In the genomic region with DNA sequence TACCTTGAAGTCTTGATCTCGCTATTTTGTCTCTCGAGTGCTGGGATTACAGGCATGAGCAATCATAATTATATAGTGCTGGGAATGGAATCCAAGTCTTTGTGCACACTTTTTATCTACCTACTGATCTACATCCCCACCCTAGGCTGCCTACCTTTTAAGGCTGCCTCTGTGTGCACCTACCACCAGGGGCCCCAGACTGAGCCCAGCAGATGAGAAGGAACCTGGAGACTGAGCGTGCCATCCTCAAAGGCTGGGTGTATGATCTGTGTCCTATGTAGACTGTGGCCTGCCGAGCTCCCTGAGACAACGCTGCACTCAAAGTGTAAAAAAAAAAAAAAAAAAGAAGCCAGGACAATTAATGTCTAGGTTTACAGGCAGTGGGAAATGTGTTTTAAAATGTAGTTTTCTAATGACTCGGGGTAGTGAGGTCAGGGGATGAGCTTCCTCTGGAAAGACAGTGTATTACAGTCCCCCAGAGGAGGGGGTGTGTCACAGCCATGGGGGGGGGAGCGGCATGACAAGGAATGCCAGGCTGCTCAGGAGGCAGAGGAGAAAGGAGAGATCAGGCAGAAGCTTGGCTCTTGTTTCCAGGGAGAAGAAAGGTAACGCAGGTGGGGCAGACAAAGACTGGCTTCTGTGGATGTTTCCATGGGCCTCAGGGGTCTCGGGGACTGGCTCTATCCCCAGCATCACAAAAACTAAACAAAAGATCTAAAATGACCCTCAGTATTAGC, we compare ENCODE assay signal across 13 mouse cellular contexts.
A peak's percentile ranks its signal among the peaks of the same experiment; 100 is the strongest.
DNase-seq lines count a peak whose midpoint lies in the region; ATAC-seq lines count a peak whose summit lies in the region.
"Had no signal": no experiment of that assay in that cellular context is flagged by ENCODE, and none has a peak within 500 bp of the region (broad histone marks: within the 10 kb centered on the region; RNA-seq: fewer than 3 reads in every experiment).

No protein-coding gene starts in this region.

- no peaks in the 10 kb centered on the region for H3K9me3 ChIP-seq in embryonic facial prominence, embryonic 12.5 days
- no peaks in the 10 kb centered on the region for H3K9me3 ChIP-seq in embryonic facial prominence, embryonic 10.5 days
- H3K9me3 ChIP-seq in hindbrain, embryonic 13.5 days = no peaks in the 10 kb centered on the region
- no peaks in the 10 kb centered on the region for H3K9me3 ChIP-seq in hindbrain, embryonic 10.5 days
- no peaks in the 10 kb centered on the region for H3K9me3 ChIP-seq in intestine, embryonic 15.5 days
- H3K9me3 ChIP-seq: limb, embryonic 10.5 days had no signal

- peaks cover 16% of the 10 kb centered on the region for H3K4me1 ChIP-seq in embryonic facial prominence, embryonic 12.5 days
- peaks cover 46% of the 10 kb centered on the region for H3K4me1 ChIP-seq in embryonic facial prominence, embryonic 10.5 days
- H3K4me1 ChIP-seq in hindbrain, embryonic 13.5 days (replicated peaks) = peaks cover 27% of the 10 kb centered on the region
- peaks cover 60% of the 10 kb centered on the region for H3K4me1 ChIP-seq in hindbrain, embryonic 10.5 days (replicated peaks)
- peaks cover 23% of the 10 kb centered on the region for H3K4me1 ChIP-seq in intestine, embryonic 15.5 days (replicated peaks)

- no peak for DNase-seq in embryonic facial prominence, embryonic 10.5 days (ENCODE audit: low spot score)
- no peak for DNase-seq in hindbrain, embryonic 10.5 days (ENCODE audit: low spot score)
- DNase-seq in cerebellum, adult 9-11 months = peak; percentile 53
- DNase-seq in ovary, postnatal 36 days (ENCODE audit: low spot score) = no peak
- DNase-seq in frontal cortex, postnatal 25 days (ENCODE audit: low spot score in 2 of 2) = no peak
- DNase-seq: adrenal gland, postnatal 10 days; gastrocnemius, postnatal 14 days; kidney, postnatal 4 days; lung, adult 2 months had no signal

- WGBS in embryonic facial prominence, embryonic 12.5 days = 47% methylated on average over 9 of the region's 9 CpGs
- 50% methylated on average over 9 of the region's 9 CpGs for WGBS in embryonic facial prominence, embryonic 10.5 days
- WGBS in hindbrain, embryonic 13.5 days = 57% methylated on average over 9 of the region's 9 CpGs
- WGBS in hindbrain, embryonic 10.5 days = 57% methylated on average over 9 of the region's 9 CpGs
- 64% methylated on average over 9 of the region's 9 CpGs for WGBS in intestine, embryonic 15.5 days

- no peak for ATAC-seq in embryonic facial prominence, embryonic 12.5 days (ENCODE audit: insufficient number of reproducible peaks, insufficient read depth, low FRiP score, low TSS enrichment)
- ATAC-seq in hindbrain, embryonic 13.5 days (ENCODE audit: low FRiP score) = no peak
- no peak for ATAC-seq in intestine, embryonic 15.5 days

- no peaks in the 10 kb centered on the region for H3K36me3 ChIP-seq in embryonic facial prominence, embryonic 12.5 days
- no peaks in the 10 kb centered on the region for H3K36me3 ChIP-seq in embryonic facial prominence, embryonic 10.5 days (replicated peaks)
- no peaks in the 10 kb centered on the region for H3K36me3 ChIP-seq in hindbrain, embryonic 13.5 days
- H3K36me3 ChIP-seq in hindbrain, embryonic 10.5 days = no peaks in the 10 kb centered on the region
- no peaks in the 10 kb centered on the region for H3K36me3 ChIP-seq in intestine, embryonic 15.5 days
- H3K36me3 ChIP-seq: limb, embryonic 10.5 days had no signal

- no peak overlapping the region for H3K4me3 ChIP-seq in embryonic facial prominence, embryonic 12.5 days
- H3K4me3 ChIP-seq in embryonic facial prominence, embryonic 10.5 days = no peak overlapping the region
- H3K4me3 ChIP-seq in hindbrain, embryonic 13.5 days = peak overlapping the region; percentile 14
- no peak overlapping the region for H3K4me3 ChIP-seq in hindbrain, embryonic 10.5 days
- no peak overlapping the region for H3K4me3 ChIP-seq in intestine, embryonic 15.5 days (replicated peaks)
- H3K4me3 ChIP-seq: limb, embryonic 10.5 days had no signal

- no peak overlapping the region for H3K4me2 ChIP-seq in embryonic facial prominence, embryonic 12.5 days (replicated peaks)
- H3K4me2 ChIP-seq in hindbrain, embryonic 13.5 days = peak overlapping the region; percentile 42
- H3K4me2 ChIP-seq in intestine, embryonic 15.5 days (replicated peaks) = no peak overlapping the region

- no peak overlapping the region for H3K9ac ChIP-seq in embryonic facial prominence, embryonic 12.5 days
- H3K9ac ChIP-seq in hindbrain, embryonic 13.5 days = peak overlapping the region; percentile 58
- no peak overlapping the region for H3K9ac ChIP-seq in intestine, embryonic 15.5 days

- H3K27me3 ChIP-seq in embryonic facial prominence, embryonic 12.5 days = no peaks in the 10 kb centered on the region
- no peaks in the 10 kb centered on the region for H3K27me3 ChIP-seq in embryonic facial prominence, embryonic 10.5 days (replicated peaks; ENCODE audit: low read depth, poor library complexity, severe bottlenecking)
- H3K27me3 ChIP-seq in hindbrain, embryonic 13.5 days = no peaks in the 10 kb centered on the region
- H3K27me3 ChIP-seq in hindbrain, embryonic 10.5 days (ENCODE audit: insufficient read depth, poor library complexity, severe bottlenecking) = no peaks in the 10 kb centered on the region
- no peaks in the 10 kb centered on the region for H3K27me3 ChIP-seq in intestine, embryonic 15.5 days (replicated peaks)

- H3K27ac ChIP-seq in embryonic facial prominence, embryonic 12.5 days = 0 out of 2 replicates have a peak overlapping the region, but pooled peaks have one; percentile 51
- no peak overlapping the region for H3K27ac ChIP-seq in embryonic facial prominence, embryonic 10.5 days (replicated peaks)
- peak overlapping the region; percentile 93 for H3K27ac ChIP-seq in hindbrain, embryonic 13.5 days
- no peak overlapping the region for H3K27ac ChIP-seq in hindbrain, embryonic 10.5 days
- H3K27ac ChIP-seq in intestine, embryonic 15.5 days = peak overlapping the region; percentile 34; the same call in 1 of the 2 replicates
- H3K27ac ChIP-seq: limb, embryonic 10.5 days had no signal

Comparison
In these comparisons a context has a peak if more than half of its experiments do, and no peak if none do; other contexts are left out.
1. H3K27ac ChIP-seq: peak in embryonic facial prominence, embryonic 12.5 days (single experiment), hindbrain, embryonic 13.5 days (single experiment) and intestine, embryonic 15.5 days (single experiment); none in embryonic facial prominence, embryonic 10.5 days (single experiment) and hindbrain, embryonic 10.5 days (single experiment).